Mouse (Mus musculus) spleen, adult 10 weeks (tissue): ENCODE results near the gene Olfr828. TPM values are rescaled to one million over a fixed set of nuclear protein-coding genes. Genes with fewer than 3 reads are reported as not detected.

ENCODE experiments used
- polyA plus RNA-seq: library from polyadenylated mRNA; stranded (reverse); fragments of 350-450 nt; fragmentation: Illumina TruSeq; extraction: RNeasy Lipid Tissue Mini Kit (QIAGEN cat#74804); gene quantifications from one replicate; pipeline ENCODE4 v1.2.3, GENCODE M21; 2015; ENCODE audit warnings: low replicate concordance; ENCODE audit not compliant: insufficient read depth

The Olfr828 gene
- not detected for polyA plus RNA-seq

DNA sequence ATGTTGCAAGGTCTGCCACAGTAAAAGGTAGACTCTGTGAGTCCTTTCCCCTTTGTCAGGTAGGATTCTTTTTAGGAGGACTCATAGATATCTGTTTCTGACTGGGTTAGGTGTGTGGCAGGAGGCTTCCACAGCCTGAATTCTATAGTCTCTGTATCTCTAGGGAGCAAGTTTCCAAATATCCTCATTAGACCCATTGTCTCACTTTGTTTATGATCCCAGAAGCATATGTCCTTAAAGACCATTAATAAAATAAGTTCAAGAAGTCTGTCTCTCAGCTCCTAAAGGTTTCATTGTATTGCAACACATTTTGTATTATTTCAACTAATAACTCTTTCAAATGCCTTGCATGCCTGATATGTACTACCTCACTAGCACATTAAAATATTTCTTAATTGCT, at the start of gene Olfr828:
Gene Olfr828, minus strand, starts transcription at position 101 of the 400 bp plus-strand sequence.

DNA sequence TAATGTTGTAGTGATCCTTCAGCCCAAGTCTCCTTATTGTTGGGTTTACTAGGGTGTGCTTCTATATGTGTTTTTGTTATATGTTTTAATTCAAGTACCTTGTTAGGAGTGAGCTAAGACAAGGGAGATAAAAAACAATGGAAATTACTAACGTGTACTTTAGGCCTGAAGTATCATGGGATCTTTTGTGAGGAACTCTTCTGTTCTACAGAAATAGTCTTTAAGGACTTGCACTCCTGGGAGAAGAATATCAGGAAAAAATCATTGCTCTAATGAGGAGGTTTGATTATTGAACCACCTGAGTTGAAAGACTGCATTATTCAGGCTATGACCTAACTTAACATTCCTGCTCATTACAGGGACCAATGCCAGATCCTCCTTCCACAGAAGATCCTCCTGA, 35.3 kb upstream of the Olfr828 start, which contains the start of gene Olfr829:
Gene Olfr829, plus strand, starts transcription at position 301 of the 400 bp plus-strand sequence.

Other genes with a start within 250 kb of the Olfr828 start
- gene Muc16, start 145.0 kb downstream of the Olfr828 start, polyA plus RNA-seq: 1.3 TPM
- not detected for gene Olfr24, start 55.5 kb downstream of the Olfr828 start, polyA plus RNA-seq
- not detected for gene Olfr829, start 35.4 kb upstream of the Olfr828 start, polyA plus RNA-seq
- gene Olfr830, start 55.2 kb upstream of the Olfr828 start, polyA plus RNA-seq: not detected
- not detected for gene Olfr832, start 117.6 kb upstream of the Olfr828 start, polyA plus RNA-seq
- not detected for gene Olfr834, start 168.5 kb upstream of the Olfr828 start, polyA plus RNA-seq
- gene Olfr835, start 213.2 kb upstream of the Olfr828 start, polyA plus RNA-seq: not detected